Mouse (Mus musculus) heart, embryonic 13.5 days (tissue): ENCODE data around the gene Commd6. TPM values are rescaled to one million over a fixed set of nuclear protein-coding genes. Genes with fewer than 3 reads are reported as not detected.
A peak's percentile ranks its signal among the peaks of the same experiment; 100 is the strongest.

Experiments used
- ATAC-seq: fragments of 200-750 bp; cut with Nextera tagmentation; 2 replicates; pipeline ENCODE4 v1.8.0; 2017; ENCODE audit warnings: moderate TSS enrichment; ENCODE audit not compliant: insufficient number of reproducible peaks, low FRiP score, low TSS enrichment; ENCODE audit errors: extremely low read depth
- H3K27ac ChIP-seq: fragments of 300-500 bp; sonication (generic); replicated peaks from 2 replicates; pipeline ENCODE4 v1.5.1; 2015; ENCODE audit warnings: moderate library complexity, mild to moderate bottlenecking, inconsistent platforms
- H3K27me3 ChIP-seq: fragments of 300-500 bp; sonication (generic); replicated peaks from 2 replicates; pipeline ENCODE4 v1.6.1; 2015; ENCODE audit warnings: mild to moderate bottlenecking, inconsistent platforms
- H3K36me3 ChIP-seq: fragments of 300-500 bp; sonication (generic); 2 replicates; pipeline ENCODE4 v1.6.1; 2015; ENCODE audit warnings: mild to moderate bottlenecking, inconsistent platforms
- H3K4me1 ChIP-seq: fragments of 300-500 bp; sonication (generic); 2 replicates; pipeline ENCODE4 v1.6.1; 2015; ENCODE audit warnings: inconsistent platforms
- H3K4me2 ChIP-seq: fragments of 300-500 bp; sonication (generic); 2 replicates; pipeline ENCODE4 v1.6.1; 2015; ENCODE audit warnings: inconsistent platforms, mild to moderate bottlenecking, moderate library complexity
- H3K4me3 ChIP-seq: fragments of 300-500 bp; sonication (generic); 2 replicates; pipeline ENCODE4 v1.5.1; 2015; ENCODE audit warnings: moderate library complexity, mild to moderate bottlenecking, inconsistent platforms
- H3K9ac ChIP-seq: fragments of 300-500 bp; sonication (generic); 2 replicates; pipeline ENCODE4 v1.6.1; 2015; ENCODE audit warnings: inconsistent platforms, mild to moderate bottlenecking, moderate library complexity
- H3K9me3 ChIP-seq: fragments of 300-500 bp; sonication (generic); 2 replicates; pipeline ENCODE4 v1.6.1; 2016; ENCODE audit warnings: inconsistent platforms
- WGBS: fragments of 180-500 bp; shearing (Covaris S2); methylation state at CpG from one replicate; pipeline ENCODE4 v1.1.7; 2015; ENCODE audit warnings: mixed read lengths; 5-methylcytosine and 5-hydroxymethylcytosine counted together
- polyA plus RNA-seq: library from polyadenylated mRNA; unstranded; fragments of >200 nt; fragmentation: Nextera tagmentation; extraction: Ambion mirVana; gene quantifications from 2 replicates; pipeline ENCODE4 v1.2.1, GENCODE M21; 2015

The Commd6 gene
- polyA plus RNA-seq, 1 experiment from 2014 or later = 71.3 TPM

GRCm38 (mm10) chr14:101608519-101609368 is 31.7 kb downstream of the Commd6 start, which contains the start of gene Tbc1d4:
Tbc1d4 (minus strand) TSS chr14:101609191.
- peak; percentile 74 for ATAC-seq
- peak within 1 kb of the TSS; percentile 95 for H3K9ac ChIP-seq
- H3K4me1 ChIP-seq = peaks cover 15% of the 10 kb centered on the region
- H3K27me3 ChIP-seq = no peaks in the 10 kb centered on the region
- H3K27ac ChIP-seq = peak within 1 kb of the TSS; percentile 94
- H3K4me3 ChIP-seq = peak within 1 kb of the TSS; percentile 91
- no peaks in the 10 kb centered on the region for H3K36me3 ChIP-seq
- peak within 1 kb of the TSS; percentile 96 for H3K4me2 ChIP-seq
- H3K9me3 ChIP-seq = no peaks in the 10 kb centered on the region
- under 1% methylated on average over 62 of the region's 62 CpGs for WGBS

DNA sequence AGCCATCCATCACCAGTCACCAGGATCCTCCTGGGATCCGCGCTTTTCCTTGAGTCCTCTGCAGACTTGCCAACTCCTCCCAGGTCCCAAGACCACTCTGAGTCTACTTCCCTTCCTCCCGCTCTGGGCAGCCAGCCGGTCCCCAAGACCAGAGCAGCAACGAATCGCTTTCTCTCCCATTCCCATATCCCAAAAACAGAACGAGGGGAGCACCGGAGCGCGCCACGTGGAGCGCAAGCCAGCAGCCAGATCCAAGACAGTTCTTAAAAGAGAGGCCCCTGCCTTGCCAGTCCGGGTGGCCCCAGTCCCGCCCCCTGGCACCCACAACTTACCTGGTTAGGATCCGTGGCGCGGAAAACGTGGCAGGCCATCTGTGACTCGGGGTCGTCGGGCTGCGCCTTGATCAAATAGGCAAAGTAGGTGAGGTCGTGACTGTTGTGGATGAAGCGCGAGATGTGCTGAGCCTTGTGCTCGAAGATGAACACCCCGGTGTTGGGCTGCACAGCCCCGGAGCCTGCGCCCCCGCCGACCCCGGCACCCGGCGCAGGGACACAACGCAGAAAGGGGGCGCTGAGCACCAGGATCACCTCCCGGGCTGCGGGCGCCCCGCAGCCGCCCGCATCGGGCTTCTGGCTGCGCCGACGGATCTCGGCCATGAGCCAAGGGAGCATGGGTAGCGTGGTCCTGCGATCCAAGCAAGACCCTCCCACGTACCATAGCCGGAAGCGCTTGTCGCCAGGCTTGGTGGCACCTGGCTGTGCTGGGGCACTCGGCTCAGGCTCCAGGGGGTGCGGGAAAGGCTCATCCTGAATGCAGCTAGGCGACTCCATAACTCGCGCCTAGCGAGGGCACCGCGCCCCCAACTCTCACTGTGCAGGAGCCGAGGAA is 32.6 kb downstream of the Commd6 start:
- under 1% methylated on average over 62 of the region's 62 CpGs for WGBS
- Histone ChIP-seq H3K27ac (peak overlapping the region; percentile 94), H3K36me3 (no peaks in the 10 kb centered on the region), H3K9ac (peak overlapping the region; percentile 95), H3K4me2 (peak overlapping the region; percentile 96), H3K27me3 (no peaks in the 10 kb centered on the region), H3K9me3 (no peaks in the 10 kb centered on the region), H3K4me1 (peaks cover 22% of the 10 kb centered on the region), H3K4me3 (peak overlapping the region; percentile 91)
- ATAC-seq = peak; percentile 28; the same call in 1 of the 2 replicates

DNA sequence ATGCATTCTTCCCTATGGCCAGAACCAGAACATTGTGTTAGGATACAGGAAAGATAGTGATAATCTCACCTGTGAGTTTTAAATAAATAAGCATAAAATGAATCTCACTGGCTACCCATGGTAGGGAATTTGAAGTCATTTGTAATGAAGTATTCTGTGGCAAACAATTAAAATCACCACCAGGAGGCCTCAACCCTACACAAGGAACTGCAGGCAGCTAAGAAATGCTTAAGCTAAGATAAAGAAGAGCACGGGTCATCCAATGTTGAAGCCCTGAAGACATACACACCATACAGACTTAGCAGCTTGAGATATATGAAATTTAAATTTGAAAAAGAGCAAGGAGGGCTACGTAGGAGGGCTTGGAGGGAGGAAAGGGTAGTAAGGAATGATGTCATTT is 34.6 kb downstream of the Commd6 start:
- WGBS = 52% methylated on average over 2 of the region's 2 CpGs
- Histone ChIP-seq H3K4me1 (peaks cover 28% of the 10 kb centered on the region), H3K9me3 (no peaks in the 10 kb centered on the region), H3K36me3 (no peaks in the 10 kb centered on the region), H3K4me2 (peak overlapping the region; percentile 34; the same call in 1 of the 2 replicates), H3K9ac (no peak overlapping the region), H3K27ac (no peak overlapping the region), H3K27me3 (no peaks in the 10 kb centered on the region), H3K4me3 (peak overlapping the region; percentile 11; the same call in 1 of the 2 replicates)
- ATAC-seq = no peak

- no peak overlapping the region for H3K4me3 ChIP-seq
- no peaks in the 10 kb centered on the region for H3K27me3 ChIP-seq
- H3K4me1 ChIP-seq = peaks cover 35% of the 10 kb centered on the region
- H3K9ac ChIP-seq = no peak overlapping the region
- 36% methylated on average over 3 of the region's 3 CpGs for WGBS
- ATAC-seq = no peak
- no peaks in the 10 kb centered on the region for H3K9me3 ChIP-seq
- H3K27ac ChIP-seq = no peak overlapping the region
- no peak overlapping the region for H3K4me2 ChIP-seq
- H3K36me3 ChIP-seq = peaks cover 6% of the 10 kb centered on the region
These were observed 37.6 kb downstream of the Commd6 start for GRCm38 (mm10) chr14:101602851-101603250.

GRCm38 (mm10) chr14:101597096-101597715 is 43.3 kb downstream of the Commd6 start:
- H3K27ac ChIP-seq = no peak overlapping the region
- peaks cover 31% of the 10 kb centered on the region for H3K4me1 ChIP-seq
- 86% methylated on average over 11 of the region's 14 CpGs for WGBS
- H3K9me3 ChIP-seq = no peaks in the 10 kb centered on the region
- H3K4me3 ChIP-seq = no peak overlapping the region
- H3K27me3 ChIP-seq = no peaks in the 10 kb centered on the region
- no peak for ATAC-seq
- no peak overlapping the region for H3K9ac ChIP-seq
- no peak overlapping the region for H3K4me2 ChIP-seq
- peaks cover 14% of the 10 kb centered on the region for H3K36me3 ChIP-seq

DNA sequence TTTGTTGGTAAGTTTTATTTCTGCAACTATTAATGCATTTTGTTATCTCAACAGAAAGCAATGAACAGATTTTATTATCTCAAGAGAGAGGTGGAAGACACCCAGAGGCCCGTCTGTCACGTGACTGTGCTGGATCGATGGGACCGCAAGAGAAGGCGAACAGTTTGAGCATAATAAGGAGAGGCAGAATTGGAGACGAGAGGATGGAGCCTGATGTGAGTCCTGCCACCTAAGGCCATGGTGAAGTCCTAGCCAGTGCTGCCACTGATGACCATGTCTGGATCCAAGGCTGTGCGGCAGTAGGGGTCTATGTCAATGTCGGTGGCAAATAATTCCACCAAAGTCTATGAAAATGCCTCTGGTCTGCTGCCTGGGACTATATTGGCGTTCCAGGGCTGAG is 43.8 kb downstream of the Commd6 start:
- peaks cover 14% of the 10 kb centered on the region for H3K36me3 ChIP-seq

GRCm38 (mm10) chr14:101595301-101596080 is 45.0 kb downstream of the Commd6 start:
- peaks cover 14% of the 10 kb centered on the region for H3K36me3 ChIP-seq
- H3K27me3 ChIP-seq = no peaks in the 10 kb centered on the region
- no peak for ATAC-seq
- WGBS = 75% methylated on average over 13 of the region's 13 CpGs
- no peak overlapping the region for H3K4me3 ChIP-seq
- no peak overlapping the region for H3K4me2 ChIP-seq
- H3K9me3 ChIP-seq = no peaks in the 10 kb centered on the region
- peak overlapping the region; percentile 45 for H3K27ac ChIP-seq
- no peak overlapping the region for H3K9ac ChIP-seq
- H3K4me1 ChIP-seq = peaks cover 31% of the 10 kb centered on the region

More for the DNA sequence above, 43.8 kb downstream of the Commd6 start:
- H3K27me3 ChIP-seq = no peaks in the 10 kb centered on the region
- peaks cover 31% of the 10 kb centered on the region for H3K4me1 ChIP-seq
- H3K9ac ChIP-seq = no peak overlapping the region
- no peak for ATAC-seq
- no peak overlapping the region for H3K4me2 ChIP-seq
- no peak overlapping the region for H3K27ac ChIP-seq
- WGBS = 93% methylated on average over 9 of the region's 9 CpGs
- H3K9me3 ChIP-seq = no peaks in the 10 kb centered on the region
- H3K4me3 ChIP-seq = no peak overlapping the region

DNA sequence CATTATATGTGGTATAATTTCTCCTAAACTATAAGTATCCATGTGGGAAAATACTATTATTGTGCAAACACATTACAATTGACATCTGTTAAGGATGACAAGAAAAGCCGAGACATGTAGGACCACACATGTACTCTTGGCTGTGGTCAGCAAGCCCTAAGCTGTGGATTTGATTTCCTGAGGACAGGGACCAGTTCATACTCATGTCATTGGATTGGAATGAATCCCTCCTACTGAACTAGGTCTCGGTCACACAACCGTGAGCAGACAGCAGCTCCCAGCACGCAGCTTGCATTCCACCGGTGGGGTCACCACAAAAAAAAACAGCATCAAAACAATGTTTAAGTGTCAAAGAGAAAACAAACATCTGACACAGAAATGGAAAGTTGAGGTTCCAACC is 46.5 kb downstream of the Commd6 start:
- Histone ChIP-seq H3K36me3 (0 out of 2 replicates have a peak, but pooled peaks cover 8% of the 10 kb centered on the region), H3K9me3 (no peaks in the 10 kb centered on the region), H3K27ac (no peak overlapping the region), H3K9ac (no peak overlapping the region), H3K4me1 (peaks cover 24% of the 10 kb centered on the region), H3K4me3 (no peak overlapping the region), H3K4me2 (no peak overlapping the region), H3K27me3 (no peaks in the 10 kb centered on the region)
- 79% methylated on average over 5 of the region's 5 CpGs for WGBS
- no peak for ATAC-seq

DNA sequence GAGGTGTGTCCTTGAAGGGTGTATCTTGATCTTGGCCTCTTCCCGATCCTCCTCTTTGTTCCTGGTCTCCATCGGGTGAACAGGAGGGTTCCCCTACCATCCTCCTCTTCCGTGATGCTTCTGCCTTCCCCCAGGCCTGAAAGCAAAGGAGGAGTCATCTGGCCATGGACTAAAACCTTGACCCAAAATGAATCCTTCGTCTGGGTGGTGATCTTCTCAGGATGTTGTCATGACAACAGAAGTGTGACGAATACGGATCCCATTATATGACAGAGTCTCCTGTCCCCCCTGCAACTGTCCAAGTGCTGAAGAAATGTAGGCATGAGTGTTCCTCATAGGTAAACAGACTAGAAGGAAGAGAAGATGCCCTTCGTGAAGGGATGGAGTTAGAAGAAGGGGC is 47.1 kb downstream of the Commd6 start:
- H3K27ac ChIP-seq = no peak overlapping the region
- no peak overlapping the region for H3K4me2 ChIP-seq
- 0 out of 2 replicates have a peak, but pooled peaks cover 8% of the 10 kb centered on the region for H3K36me3 ChIP-seq

GRCm38 (mm10) chr14:101591101-101591500 is 49.4 kb downstream of the Commd6 start:
- Histone ChIP-seq H3K9me3 (no peaks in the 10 kb centered on the region), H3K27me3 (no peaks in the 10 kb centered on the region), H3K36me3 (0 out of 2 replicates have a peak, but pooled peaks cover 6% of the 10 kb centered on the region), H3K4me3 (no peak overlapping the region), H3K4me2 (no peak overlapping the region), H3K4me1 (peaks cover 41% of the 10 kb centered on the region), H3K27ac (no peak overlapping the region), H3K9ac (no peak overlapping the region)
- 77% methylated on average over 5 of the region's 5 CpGs for WGBS
- no peak for ATAC-seq

More for the DNA sequence above, 47.1 kb downstream of the Commd6 start:
- no peak for ATAC-seq
- Histone ChIP-seq H3K9me3 (no peaks in the 10 kb centered on the region), H3K4me3 (no peak overlapping the region), H3K9ac (no peak overlapping the region), H3K4me1 (peaks cover 25% of the 10 kb centered on the region), H3K27me3 (no peaks in the 10 kb centered on the region)
- 79% methylated on average over 7 of the region's 7 CpGs for WGBS
